Mouse (Mus musculus) c-Kit-positive CD71-negative TER-119-negative erythroid progenitor cells, embryonic 14.5 days (primary cell): ENCODE data around the gene Slc39a12.

Experiments used
- DNase-seq: peaks from one replicate; pipeline ENCODE4 v3.0.0-alpha.2; 2013; ENCODE audit warnings: low read depth

Gene Slc39a12

GRCm38 (mm10) chr2:14388162-14388561 is at the start of gene Slc39a12:
Gene Slc39a12, plus strand, starts transcription at chr2:14388316.
- no peak for DNase-seq

DNA sequence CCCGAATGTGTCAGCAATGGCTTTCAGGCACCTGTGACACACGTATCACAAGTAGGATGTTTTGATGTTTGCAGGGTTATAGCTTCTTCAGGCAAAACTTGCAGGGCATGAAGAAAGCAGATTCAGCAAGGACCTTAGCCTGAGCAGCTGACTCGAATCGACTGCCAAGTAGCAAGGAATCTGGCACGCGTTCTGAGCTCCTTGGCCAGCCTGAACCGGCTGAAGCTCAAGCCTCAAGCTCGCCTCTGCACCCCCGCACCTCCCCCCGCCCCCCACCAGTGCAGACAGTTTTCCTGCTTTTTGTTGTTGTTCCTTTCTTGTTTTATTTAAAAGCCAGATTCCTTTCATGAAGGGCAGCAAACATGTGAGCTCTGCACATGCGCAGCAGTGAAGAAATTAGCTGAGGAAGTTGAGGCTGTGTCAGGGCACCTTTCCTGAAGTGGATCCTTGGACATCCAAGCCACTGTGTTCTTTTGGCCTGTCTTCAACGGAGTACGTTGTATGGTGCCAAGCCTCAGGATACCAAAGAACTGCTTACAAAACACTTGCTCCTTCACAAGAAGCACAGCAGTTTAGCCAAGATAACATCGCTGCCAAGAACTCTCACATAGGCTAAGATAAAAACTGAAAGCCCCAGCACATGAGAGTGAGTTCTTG is 46.3 kb upstream of the Slc39a12 start:
- DNase-seq, result no peak

DNA sequence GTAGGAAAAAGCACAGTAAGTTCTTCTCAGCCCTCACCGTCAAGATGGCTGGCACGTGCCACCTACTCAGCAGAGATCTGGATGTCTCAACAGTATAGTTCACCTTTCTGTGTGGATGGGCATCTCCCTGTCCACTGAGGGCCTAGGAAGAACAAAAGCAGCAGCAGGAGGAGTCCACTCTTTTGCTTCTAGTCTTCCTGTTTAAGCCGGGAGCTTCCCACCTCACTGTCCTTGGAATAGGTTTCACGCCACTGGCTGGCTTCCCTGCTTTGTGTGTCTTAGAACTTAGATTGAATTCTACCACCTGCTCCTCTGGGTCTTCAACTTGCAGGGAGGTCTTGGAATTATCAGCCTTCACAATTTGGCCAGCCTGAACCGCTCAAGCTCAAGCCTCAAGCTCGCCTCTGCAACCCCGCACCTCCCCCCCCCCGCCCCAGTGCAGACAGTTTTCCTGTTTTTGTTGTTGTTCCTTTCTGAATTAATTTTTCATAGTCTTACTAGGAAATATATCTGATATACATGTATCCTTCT is 45.7 kb upstream of the Slc39a12 start:
- no peak for DNase-seq

- DNase-seq, result no peak
Measured at GRCm38 (mm10) chr2:14388856-14389255, 740 bp downstream of the Slc39a12 start.

DNA sequence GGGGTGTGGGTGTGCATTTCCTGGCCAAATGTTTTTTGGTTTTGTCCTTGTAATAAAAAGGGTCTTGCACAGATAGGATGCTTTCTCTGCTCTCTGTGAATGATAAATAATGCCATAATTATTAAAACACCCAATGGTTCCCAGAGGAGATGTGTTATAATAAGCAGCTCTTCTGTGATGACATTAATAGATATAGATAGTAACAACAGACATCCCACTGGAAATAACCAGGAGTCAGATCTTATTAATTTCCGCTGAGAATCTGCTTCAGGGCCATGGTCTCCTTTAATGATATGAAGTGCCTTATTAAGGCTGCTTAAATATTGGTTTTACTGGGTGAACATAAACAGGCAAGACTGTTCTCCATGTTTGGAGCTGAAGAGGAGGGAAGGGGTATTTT is 2.8 kb downstream of the Slc39a12 start:
- DNase-seq, result no peak

DNA sequence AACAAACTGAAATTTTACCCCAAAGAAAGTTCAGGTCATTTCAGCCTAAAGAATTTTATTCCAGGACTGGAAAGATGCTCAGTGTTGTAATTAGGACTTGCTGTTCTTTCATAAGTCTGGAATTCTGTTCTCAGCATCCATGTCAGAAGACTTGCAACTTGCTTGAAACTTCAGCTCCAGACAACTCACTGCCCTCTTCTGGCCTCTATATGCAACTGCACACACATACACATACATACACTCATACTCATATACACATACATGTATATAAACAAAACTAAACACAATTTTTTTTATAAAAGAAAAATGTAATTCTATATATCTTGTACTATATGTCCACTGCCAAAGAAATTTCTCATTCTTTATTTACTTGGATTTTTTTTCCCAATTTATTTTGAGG is 14.9 kb downstream of the Slc39a12 start:
- DNase-seq, result no peak

- DNase-seq, result no peak
Measured at GRCm38 (mm10) chr2:14428987-14429386, 40.9 kb downstream of the Slc39a12 start.

DNA sequence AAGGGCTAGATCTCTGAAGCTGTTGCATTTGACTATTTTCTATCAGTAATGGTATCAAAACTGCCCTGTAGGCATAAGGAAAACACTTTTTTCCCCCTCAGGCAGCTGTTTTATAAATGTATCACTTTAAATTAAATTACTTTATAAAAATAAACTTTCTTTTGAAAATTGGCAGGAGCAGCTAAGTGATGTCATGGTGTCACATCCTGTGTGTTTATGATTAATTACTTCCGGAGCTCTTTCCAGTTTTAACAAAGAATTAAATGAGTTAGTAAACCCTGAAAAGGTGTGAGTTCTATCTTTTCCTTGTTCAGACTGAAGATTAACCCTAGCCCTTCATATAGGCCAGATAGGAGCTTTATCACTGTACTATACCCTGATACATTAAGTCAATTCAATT is 59.2 kb downstream of the Slc39a12 start:
- no peak for DNase-seq

DNA sequence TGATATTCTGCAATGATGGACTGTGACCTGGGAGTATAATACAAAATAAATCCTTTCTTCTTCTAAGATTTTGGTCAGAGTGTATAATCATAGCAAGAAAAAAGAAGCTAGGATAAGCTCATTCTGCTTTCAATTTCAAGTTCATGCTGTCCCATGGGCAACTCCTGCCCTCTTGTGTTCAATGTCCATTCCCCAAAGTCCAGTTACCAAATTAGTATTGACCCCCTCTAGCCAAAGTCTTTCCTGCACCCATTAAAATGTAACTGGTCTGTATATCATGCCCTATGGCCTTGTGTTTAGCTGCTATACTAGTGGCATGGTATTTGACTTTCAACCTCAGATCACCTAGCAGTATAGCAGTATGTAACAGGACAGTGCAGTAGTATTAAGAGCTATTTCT is 62.8 kb downstream of the Slc39a12 start:
- no peak for DNase-seq

DNA sequence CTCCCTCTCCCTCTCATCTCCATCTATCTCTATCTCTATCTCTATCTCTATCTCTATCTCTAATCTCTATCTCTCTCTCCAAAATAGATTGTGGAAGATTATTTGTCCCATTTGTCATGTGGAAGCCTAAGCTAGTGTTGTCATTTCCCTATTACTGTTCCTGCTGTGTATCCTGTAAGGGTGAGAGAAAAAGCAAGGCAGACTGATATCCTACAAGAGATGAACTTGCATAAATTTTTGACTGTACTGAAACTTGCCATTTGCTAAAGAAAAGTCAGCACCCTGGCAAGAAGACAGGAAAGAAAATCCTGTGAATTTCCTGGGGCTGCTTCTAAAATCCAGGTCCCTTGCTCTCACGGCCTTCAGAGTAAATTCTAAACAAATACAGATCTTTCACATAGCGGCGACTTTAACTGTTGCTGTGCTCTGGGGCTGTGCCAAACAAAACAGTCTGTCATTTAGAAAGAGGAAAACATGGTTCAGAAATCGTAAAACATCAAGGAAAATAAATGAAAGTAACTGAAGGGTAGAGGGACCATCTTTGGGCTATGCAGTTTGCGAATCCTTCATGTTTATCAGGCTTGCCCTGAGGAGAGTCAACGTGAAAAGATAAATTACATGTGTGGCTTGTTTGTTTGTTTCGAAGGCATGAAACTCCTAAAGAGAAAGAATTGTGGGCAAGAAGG is 67.0 kb downstream of the Slc39a12 start:
- no peak for DNase-seq

- no peak for DNase-seq
Measured at GRCm38 (mm10) chr2:14464438-14464837, 76.3 kb downstream of the Slc39a12 start.

DNA sequence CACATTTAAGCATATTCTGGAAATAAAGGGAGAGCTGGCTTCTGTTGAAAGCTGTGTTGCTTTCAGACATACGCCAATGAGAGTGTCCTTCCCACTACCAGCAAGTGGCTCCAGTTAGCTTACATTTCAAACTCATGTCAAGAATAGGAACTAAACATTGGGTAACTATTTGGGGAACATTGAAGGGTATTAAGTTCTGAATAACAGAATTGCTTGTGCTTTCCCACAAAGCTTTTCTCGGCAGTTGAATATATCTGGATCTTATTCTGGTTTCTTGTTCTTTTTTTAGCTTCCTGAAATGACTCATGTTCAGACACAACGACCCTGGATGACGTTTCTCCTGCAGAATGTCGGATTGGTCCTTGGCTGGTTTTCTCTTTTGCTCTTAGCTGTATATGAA is 106.0 kb downstream of the Slc39a12 start:
- no peak for DNase-seq

- DNase-seq, result no peak
Measured at GRCm38 (mm10) chr2:14496150-14496549, 108.0 kb downstream of the Slc39a12 start.

DNA sequence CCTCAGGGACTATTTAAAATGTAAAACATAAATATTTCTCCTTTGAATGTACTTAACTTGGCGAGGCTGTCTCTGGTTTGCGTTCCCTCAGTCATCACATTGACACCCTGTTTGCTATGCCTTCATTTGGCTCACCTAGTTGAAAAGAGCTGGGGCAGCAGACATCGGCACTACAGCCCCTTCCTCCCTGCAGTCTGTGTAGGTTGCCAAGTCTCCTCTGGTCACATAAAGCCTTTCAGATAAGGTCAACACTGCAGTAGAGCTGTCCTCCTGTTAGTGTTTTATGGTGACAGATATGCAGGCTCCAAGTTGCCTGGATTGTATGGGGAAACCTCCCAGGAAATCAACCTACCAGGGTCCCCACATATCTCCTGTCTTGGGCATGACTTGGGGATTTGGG is 114.4 kb downstream of the Slc39a12 start:
- DNase-seq, result no peak

GRCm38 (mm10) chr2:14518237-14518636 is 130.1 kb downstream of the Slc39a12 start:
- no peak for DNase-seq

GRCm38 (mm10) chr2:14534325-14535077 is 146.4 kb downstream of the Slc39a12 start:
- no peak for DNase-seq

DNA sequence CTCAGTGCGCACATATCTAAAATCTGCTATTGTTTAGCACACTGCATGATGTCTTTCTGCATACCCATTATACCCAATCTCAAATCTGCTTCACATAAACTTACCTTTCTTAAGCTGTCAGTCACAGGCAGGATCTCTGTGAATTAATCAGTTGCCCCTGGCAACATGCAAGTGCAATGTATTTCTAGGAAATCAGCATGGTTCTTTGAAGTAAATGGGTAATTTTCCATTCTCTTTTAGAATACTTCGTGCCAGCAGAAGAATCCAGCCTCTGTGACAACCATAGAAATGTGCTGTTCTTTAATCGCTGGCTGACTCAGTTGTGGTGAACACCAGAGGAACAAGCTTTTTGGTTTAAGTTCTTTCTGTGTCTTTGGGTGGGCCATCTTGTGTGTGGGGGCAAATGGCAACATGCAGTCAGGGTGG is 147.1 kb downstream of the Slc39a12 start:
- DNase-seq, result no peak

DNA sequence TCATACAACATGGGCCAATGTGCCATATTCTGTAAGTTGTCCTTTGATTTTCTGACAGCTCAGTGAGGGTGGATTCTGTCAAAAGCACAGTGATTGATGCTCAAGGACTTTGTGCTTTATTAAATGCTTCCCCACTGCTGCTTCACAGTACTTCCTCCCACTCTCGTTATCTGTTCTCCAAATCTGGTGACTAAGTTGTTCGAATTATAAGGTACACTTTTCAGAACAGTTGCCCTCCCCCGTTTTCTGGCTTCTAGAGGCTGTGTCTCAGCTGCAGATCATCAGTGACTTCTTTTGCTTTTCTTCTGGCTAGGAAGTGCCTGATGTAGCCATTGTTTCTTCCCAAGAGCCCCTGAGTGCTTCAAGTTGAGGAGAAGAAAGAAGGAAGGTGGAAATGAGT is 149.7 kb downstream of the Slc39a12 start:
- no peak for DNase-seq

DNA sequence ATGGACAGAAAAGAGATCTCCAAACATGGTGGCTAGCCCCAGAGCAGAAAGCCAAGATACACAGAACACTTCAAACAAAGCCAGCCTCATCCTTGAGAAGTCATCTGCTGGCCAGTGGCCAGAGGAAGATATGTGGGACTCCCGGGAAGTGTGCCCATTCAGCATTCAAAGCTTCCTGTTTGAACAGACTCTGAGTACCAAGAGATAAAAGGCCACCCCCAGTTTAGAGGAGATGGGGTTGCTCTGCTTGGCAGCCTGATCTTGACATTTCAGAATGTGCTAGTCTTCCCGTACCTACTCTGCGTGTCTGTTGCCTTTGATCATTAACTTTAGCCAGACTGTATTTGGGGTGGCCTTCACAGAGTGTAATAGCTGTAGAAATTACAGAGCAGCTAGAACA is 155.2 kb downstream of the Slc39a12 start:
- no peak for DNase-seq

- no peak for DNase-seq
Measured at GRCm38 (mm10) chr2:14543773-14544172, 155.7 kb downstream of the Slc39a12 start.
